Mouse (Mus musculus) testis, adult 2 months (tissue): ENCODE measurements around the gene Acy3.

Experiments used
- CTCF ChIP-seq: fragments of 200-500 bp; IDR thresholded peaks from 2 replicates; pipeline ENCODE4 v1.5.1; 2012; ENCODE audit warnings: low read depth, mild to moderate bottlenecking, inconsistent platforms, low read length, moderate library complexity; ENCODE audit not compliant: control insufficient read depth, insufficient read depth, insufficient replicate concordance
- POLR2A ChIP-seq: fragments of 200-500 bp; IDR thresholded peaks from 2 replicates; pipeline ENCODE4 v1.6.1; 2012; ENCODE audit warnings: low read depth, mild to moderate bottlenecking, inconsistent platforms, low read length, moderate library complexity; ENCODE audit not compliant: control insufficient read depth

GRCm38 (mm10) chr19:4005971-4006370, 19.6 kb downstream of the Acy3 start:
- TF ChIP-seq CTCF (no peak), POLR2A (no peak)
